Mouse (Mus musculus) bone marrow macrophage, adult 2 months (primary cell): ENCODE measurements around the gene Hnrnpk.

ENCODE experiments used
- CTCF ChIP-seq: IDR thresholded peaks from 2 replicates; pipeline ENCODE4 v1.5.1; 2012; ENCODE audit warnings: low read depth, mild to moderate bottlenecking, low read length, moderate library complexity
- POLR2A ChIP-seq: IDR thresholded peaks from 2 replicates; pipeline ENCODE4 v1.6.1; 2012; ENCODE audit warnings: mild to moderate bottlenecking, low read depth, low read length, borderline replicate concordance

DNA sequence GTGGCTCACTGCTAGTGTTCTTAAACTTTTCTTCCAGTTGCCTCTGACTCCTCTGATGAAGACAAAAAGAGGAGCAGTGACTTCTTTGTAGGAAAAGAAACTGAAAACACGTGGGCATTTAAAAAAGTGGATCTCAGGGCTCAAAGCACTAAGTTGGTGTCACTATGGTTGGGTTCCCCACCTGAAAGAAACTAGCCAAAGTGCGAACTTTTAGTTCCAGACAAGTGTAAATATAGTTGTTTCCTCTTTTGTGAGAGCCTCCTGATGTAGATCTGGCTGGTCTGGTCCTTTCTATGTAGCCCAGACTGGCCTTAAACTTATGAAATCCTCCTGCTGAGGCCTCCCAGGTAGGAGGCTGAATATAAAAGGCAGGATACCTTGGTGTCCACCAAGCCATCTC lies 43.4 kb upstream of the Hnrnpk start:
- TF ChIP-seq CTCF (no peak), POLR2A (no peak)
